ENCODE assay signal across 13 mouse cellular contexts in genomic region chr11:118156480-118157060, GRCm38 (mm10). TPM values are rescaled to one million over a fixed set of nuclear protein-coding genes. Genes with fewer than 3 reads are reported as not detected.
DNase-seq lines count a peak whose midpoint lies in the region; TF ChIP-seq lines count a peak whose summit lies in the region.
"Had no signal": no experiment of that assay in that cellular context is flagged by ENCODE, and none has a peak within 500 bp of the region (broad histone marks: within the 10 kb centered on the region; RNA-seq: fewer than 3 reads in every experiment).

No protein-coding gene starts in this region.

- no peak for TF ChIP-seq POLR2A in spleen, adult 2 months (IDR thresholded peaks at IDR 0.05; ENCODE audit: low read depth, low read length)

- H3K4me3 ChIP-seq in brown adipose tissue, adult 24 weeks (ENCODE audit: insufficient read depth, low read depth, low read length), result no peak overlapping the region
- H3K4me3 ChIP-seq in spleen, adult 2 months (ENCODE audit: extremely low read depth, insufficient read depth, insufficient read length), result no peak overlapping the region
- H3K4me3 ChIP-seq: heart, embryonic 15.5 days had no signal

- WGBS in spleen, adult 2 months, result 43% methylated on average over 8 of the region's 8 CpGs

- no peaks in the 10 kb centered on the region for H3K27me3 ChIP-seq in spleen, adult 2 months (ENCODE audit: control insufficient read depth, insufficient read depth, low read length)
- H3K27me3 ChIP-seq: heart, embryonic 15.5 days had no signal

- peaks cover 6% of the 10 kb centered on the region for H3K36me3 ChIP-seq in spleen, adult 2 months (ENCODE audit: control insufficient read depth, insufficient read depth, low read length)
- H3K36me3 ChIP-seq: heart, embryonic 15.5 days had no signal

- no peak for TF ChIP-seq CTCF in spleen, adult 2 months (IDR thresholded peaks at IDR 0.05; ENCODE audit: extremely low read depth, insufficient read depth, insufficient read length, insufficient replicate concordance)

- peak; percentile 95 to 98 for DNase-seq in B cell, adult 2 months
- peak; percentile 40 to 70 for DNase-seq in kidney, postnatal 25 days
- DNase-seq in spleen, adult 2 months (ENCODE audit: low read depth in 1 of 2, low spot score in 2 of 2), result peak; percentile 65 to 88
- DNase-seq in ovary, adult 18-20 months (ENCODE audit: low spot score), result no peak
- no peak for DNase-seq in frontal cortex, postnatal 10 days (ENCODE audit: low spot score in 2 of 2)
- DNase-seq in gastrocnemius, postnatal 36 days, result no peak
- DNase-seq: cerebellum, adult 11-12 months; left cerebral cortex, postnatal 4 days; liver, postnatal 0 days; right cerebral cortex, adult 18-20 months had no signal

- intact Hi-C loops in gastrocnemius, postnatal 36 days (cut with DNase I), result loop anchor here (10.0 kb wide), 1 partner anchor 238 kb away; no protein-coding TSS in a partner anchor

- peak overlapping the region; percentile 56; the same call in 1 of the 2 replicates for H3K27ac ChIP-seq in brown adipose tissue, adult 24 weeks (replicated peaks; ENCODE audit: low read depth, low read length)
- H3K27ac ChIP-seq in spleen, adult 2 months (ENCODE audit: insufficient read depth, low read length), result peak overlapping the region; percentile 58
- H3K27ac ChIP-seq: heart, embryonic 15.5 days had no signal

- no peaks in the 10 kb centered on the region for H3K4me1 ChIP-seq in brown adipose tissue, adult 24 weeks (ENCODE audit: control insufficient read depth, insufficient read depth, insufficient read length, low read length)
- H3K4me1 ChIP-seq in spleen, adult 2 months (ENCODE audit: control insufficient read depth, insufficient read depth, insufficient read length), result peaks cover 11% of the 10 kb centered on the region; the same call in 1 of the 2 replicates

RNA-seq across cellular contexts. Expression of gene Dnah17, which starts 26.1 kb away (rescaled TPM):
- not detected in 2 replicates for polyA plus RNA-seq in brown adipose tissue, adult 24 weeks (2012; ENCODE audit: insufficient read depth, insufficient read length, missing spikeins)
- polyA plus RNA-seq in spleen, adult 2 months (2012; rRNA removed), result 0.21 and 0.23 TPM in 2 replicates
- total RNA-seq in gastrocnemius, postnatal 36 days (2021), result under 1 TPM; 0.10 to 0.22 TPM
- total RNA-seq: common myeloid progenitor, adult 5-6 weeks had no signal

Comparison
In these comparisons a context has a peak if more than half of its experiments do, and no peak if none do; other contexts are left out.
1. DNase-seq: peak in B cell, adult 2 months (2 of 2), kidney, postnatal 25 days (2 of 2) and spleen, adult 2 months (2 of 2); none in ovary, adult 18-20 months (single experiment), frontal cortex, postnatal 10 days (0 of 2) and gastrocnemius, postnatal 36 days (0 of 2).